Mouse (Mus musculus): Measurements from ENCODE around the gene AL607142.1. TPM values are rescaled to one million over a fixed set of nuclear protein-coding genes. Genes with fewer than 3 reads are reported as not detected.

AL607142.1 gene
- polyA plus RNA-seq, 1 experiment from 2014 or later: not detected

DNA sequence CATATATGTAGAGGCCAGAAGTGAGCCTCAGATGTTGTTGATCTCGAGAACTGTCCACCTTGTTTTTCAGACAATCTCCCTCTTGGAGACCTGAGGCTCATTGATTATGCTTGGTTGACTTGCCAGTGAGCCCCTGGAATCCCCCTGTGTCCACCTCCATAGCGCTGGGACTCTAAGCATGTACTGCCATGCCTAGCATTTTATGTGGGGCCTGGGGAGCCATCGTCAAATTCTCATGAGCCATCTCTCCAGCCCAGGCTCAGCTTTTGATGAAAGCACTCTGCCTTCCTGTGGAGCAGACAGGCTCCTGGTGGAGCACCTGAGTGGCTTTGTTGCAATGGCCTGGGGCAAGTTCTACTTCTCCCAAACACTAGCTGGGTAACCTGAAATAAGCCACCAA is 14.9 kb upstream of the AL607142.1 start:
- H3K4me2 ChIP-seq (replicated peaks; ENCODE audit: low read depth): no peak overlapping the region
- 91% methylated on average over 3 of the region's 3 CpGs for WGBS
- H3K27me3 ChIP-seq (ENCODE audit: control insufficient read depth, insufficient read depth, low read length): no peaks in the 10 kb centered on the region
- H3K9ac ChIP-seq (ENCODE audit: low read length): no peak overlapping the region
- H3K9me3 ChIP-seq (ENCODE audit: control insufficient read depth, low read length): no peaks in the 10 kb centered on the region
- DNase-seq (ENCODE audit: low spot score) (no peak), ATAC-seq (ENCODE audit: low FRiP score, low TSS enrichment) (no peak)
- TF ChIP-seq CTCF (IDR thresholded peaks at IDR 0.05; ENCODE audit: low read depth): no peak
- no peak for TF ChIP-seq EP300 (optimal IDR thresholded peaks at IDR 0.05)
- H3K4me3 ChIP-seq (ENCODE audit: low read depth, low read length): no peak overlapping the region
- no peaks in the 10 kb centered on the region for H3K36me3 ChIP-seq (ENCODE audit: control insufficient read depth, insufficient read depth, low read length)
- no peaks in the 10 kb centered on the region for H3K4me1 ChIP-seq (replicated peaks; ENCODE audit: control insufficient read depth, insufficient read depth)
- H3K27ac ChIP-seq (replicated peaks): no peak overlapping the region

DNA sequence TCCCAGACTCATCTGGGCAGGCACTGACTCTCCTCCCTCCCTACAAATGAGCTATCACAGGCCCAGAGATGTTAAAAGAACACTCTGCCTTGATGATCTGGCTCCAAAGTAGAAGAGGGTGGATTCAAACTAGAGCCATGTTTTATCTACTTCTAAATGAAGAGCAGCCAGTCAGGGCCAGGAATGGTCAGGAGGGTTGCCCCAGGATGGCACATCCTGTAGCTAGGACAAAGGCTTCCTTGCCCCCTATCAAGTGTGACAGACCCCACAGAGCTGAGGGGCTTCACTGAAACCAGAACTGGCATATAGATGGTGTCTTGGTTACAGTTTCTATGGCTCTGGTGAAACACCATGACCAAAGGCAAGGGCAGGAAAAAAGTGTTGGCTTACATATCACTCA is 12.3 kb upstream of the AL607142.1 start:
- Histone ChIP-seq H3K27ac (replicated peaks) (no peak overlapping the region), H3K9me3 (ENCODE audit: control insufficient read depth, low read length) (no peaks in the 10 kb centered on the region), H3K9ac (ENCODE audit: low read length) (no peak overlapping the region), H3K4me3 (ENCODE audit: low read depth, low read length) (no peak overlapping the region), H3K4me2 (replicated peaks; ENCODE audit: low read depth) (no peak overlapping the region), H3K27me3 (ENCODE audit: control insufficient read depth, insufficient read depth, low read length) (no peaks in the 10 kb centered on the region), H3K4me1 (replicated peaks; ENCODE audit: control insufficient read depth, insufficient read depth) (no peaks in the 10 kb centered on the region), H3K36me3 (ENCODE audit: control insufficient read depth, insufficient read depth, low read length) (no peaks in the 10 kb centered on the region)
- TF ChIP-seq CTCF (IDR thresholded peaks at IDR 0.05; ENCODE audit: low read depth): no peak
- TF ChIP-seq EP300 (optimal IDR thresholded peaks at IDR 0.05): no peak
- ATAC-seq (ENCODE audit: low FRiP score, low TSS enrichment) (no peak), DNase-seq (ENCODE audit: low spot score) (no peak)

DNA sequence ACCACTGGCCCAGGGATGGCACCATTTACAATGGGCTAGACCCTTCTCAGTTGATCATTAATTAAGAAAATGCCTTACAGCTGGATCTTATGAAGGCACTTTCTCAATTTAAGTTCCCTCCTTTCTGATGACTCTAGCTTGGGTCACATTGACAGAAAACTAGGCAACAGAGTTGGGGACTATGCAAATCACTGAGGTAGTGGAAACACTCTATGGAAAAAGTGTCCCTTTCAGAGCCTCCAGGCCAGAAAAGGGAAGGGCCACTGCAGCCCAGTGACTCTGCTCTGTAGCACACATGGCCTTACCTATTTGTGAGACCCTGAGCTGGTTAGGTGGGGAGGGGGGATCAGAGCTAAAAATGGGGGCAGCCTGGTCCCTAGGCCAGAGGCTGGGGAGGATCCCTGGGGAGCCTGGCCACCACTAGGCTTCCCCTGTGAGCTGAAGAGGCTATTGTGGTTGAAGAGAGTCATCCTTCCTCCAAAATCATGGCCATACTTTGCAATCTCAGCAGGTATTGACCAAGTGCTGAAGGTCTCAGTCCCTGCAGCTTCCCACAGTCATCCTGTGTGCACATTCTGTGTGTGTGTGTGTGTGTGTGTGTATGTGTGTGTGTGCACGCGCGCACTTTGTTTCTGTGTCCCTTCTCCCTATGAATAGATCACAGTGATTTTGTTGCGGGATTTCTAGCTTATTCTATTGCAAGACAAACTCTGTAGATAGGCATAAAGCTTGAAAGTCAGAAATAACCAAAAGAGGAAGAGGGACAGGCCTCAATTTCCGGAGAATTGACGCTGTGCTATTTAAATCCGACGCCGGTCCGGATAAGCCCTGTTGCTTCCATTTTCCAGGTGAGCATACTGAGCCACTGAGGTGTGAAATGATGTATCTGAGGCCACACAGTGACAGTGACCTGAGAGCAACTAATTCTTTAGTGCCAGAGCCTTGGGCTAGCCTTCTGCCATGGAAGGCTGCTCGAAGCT is 11.5 kb upstream of the AL607142.1 start:
- DNase-seq (ENCODE audit: low spot score): no peak
- WGBS: 86% methylated on average over 11 of the region's 11 CpGs

DNA sequence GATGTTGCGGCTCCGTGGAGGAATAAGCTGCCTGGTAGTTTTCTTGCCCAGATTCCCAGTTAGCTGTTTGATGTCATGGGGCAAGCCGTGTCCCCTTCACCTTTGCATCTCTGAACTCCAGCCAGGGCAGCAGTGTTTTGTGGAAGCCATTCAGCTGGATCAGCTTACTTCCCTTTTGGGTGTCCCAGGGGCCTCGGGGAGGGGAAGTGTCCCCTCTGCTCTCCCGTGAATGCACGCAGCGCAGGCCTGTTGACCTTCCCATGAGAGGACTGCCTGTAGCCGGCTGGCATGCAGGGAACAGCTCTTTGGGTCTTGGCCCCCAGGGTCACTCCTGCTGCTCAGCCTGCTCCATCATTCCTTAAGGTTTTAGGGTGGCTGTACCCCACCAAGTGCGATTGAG is 10.7 kb upstream of the AL607142.1 start:
- no peaks in the 10 kb centered on the region for H3K9me3 ChIP-seq (ENCODE audit: control insufficient read depth, low read length)
- H3K4me1 ChIP-seq (replicated peaks; ENCODE audit: control insufficient read depth, insufficient read depth): no peaks in the 10 kb centered on the region
- H3K4me3 ChIP-seq (ENCODE audit: low read depth, low read length): no peak overlapping the region
- H3K36me3 ChIP-seq (ENCODE audit: control insufficient read depth, insufficient read depth, low read length): no peaks in the 10 kb centered on the region
- H3K4me2 ChIP-seq (replicated peaks; ENCODE audit: low read depth): no peak overlapping the region
- 59% methylated on average over 9 of the region's 9 CpGs for WGBS
- no peak for DNase-seq (ENCODE audit: low spot score)
- no peaks in the 10 kb centered on the region for H3K27me3 ChIP-seq (ENCODE audit: control insufficient read depth, insufficient read depth, low read length)
- no peak overlapping the region for H3K9ac ChIP-seq (ENCODE audit: low read length)
- no peak for ATAC-seq (ENCODE audit: low FRiP score, low TSS enrichment)
- TF ChIP-seq EP300 (optimal IDR thresholded peaks at IDR 0.05) (no peak), CTCF (IDR thresholded peaks at IDR 0.05; ENCODE audit: low read depth) (no peak)
- no peak overlapping the region for H3K27ac ChIP-seq (replicated peaks)

More for the DNA sequence above, 11.5 kb upstream of the AL607142.1 start:
- Histone ChIP-seq H3K36me3 (ENCODE audit: control insufficient read depth, insufficient read depth, low read length) (no peaks in the 10 kb centered on the region), H3K4me2 (replicated peaks; ENCODE audit: low read depth) (no peak overlapping the region), H3K4me3 (ENCODE audit: low read depth, low read length) (no peak overlapping the region), H3K4me1 (replicated peaks; ENCODE audit: control insufficient read depth, insufficient read depth) (no peaks in the 10 kb centered on the region), H3K9ac (ENCODE audit: low read length) (no peak overlapping the region), H3K27ac (replicated peaks) (no peak overlapping the region), H3K9me3 (ENCODE audit: control insufficient read depth, low read length) (no peaks in the 10 kb centered on the region), H3K27me3 (ENCODE audit: control insufficient read depth, insufficient read depth, low read length) (no peaks in the 10 kb centered on the region)
- TF ChIP-seq EP300 (optimal IDR thresholded peaks at IDR 0.05) (no peak), CTCF (IDR thresholded peaks at IDR 0.05; ENCODE audit: low read depth) (no peak)
- ATAC-seq (ENCODE audit: low FRiP score, low TSS enrichment): no peak

DNA sequence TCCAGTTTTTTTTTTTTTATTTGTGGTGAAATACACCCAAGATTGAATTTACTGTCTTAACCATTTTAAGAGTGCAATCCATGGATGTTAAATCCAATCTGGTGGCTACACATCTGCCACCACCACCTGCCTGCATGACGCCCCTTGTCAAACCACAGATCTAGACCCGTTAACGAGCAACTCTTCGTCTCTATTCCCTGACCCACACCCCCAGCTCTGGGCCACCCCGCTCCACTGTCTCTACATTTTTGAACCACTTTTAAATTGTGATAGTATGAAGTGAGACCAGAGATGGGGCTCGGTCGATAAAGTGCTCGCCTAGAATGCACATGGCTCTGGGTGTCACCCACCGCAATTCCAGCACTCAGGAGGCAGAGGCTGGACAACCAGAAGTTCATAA is 8.3 kb upstream of the AL607142.1 start:
- no peak overlapping the region for H3K4me3 ChIP-seq (ENCODE audit: low read depth, low read length)
- DNase-seq (ENCODE audit: low spot score): no peak
- no peaks in the 10 kb centered on the region for H3K4me1 ChIP-seq (replicated peaks; ENCODE audit: control insufficient read depth, insufficient read depth)
- no peaks in the 10 kb centered on the region for H3K9me3 ChIP-seq (ENCODE audit: control insufficient read depth, low read length)
- 95% methylated on average over 9 of the region's 9 CpGs for WGBS
- no peak overlapping the region for H3K27ac ChIP-seq (replicated peaks)
- no peaks in the 10 kb centered on the region for H3K27me3 ChIP-seq (ENCODE audit: control insufficient read depth, insufficient read depth, low read length)
- no peak for ATAC-seq (ENCODE audit: low FRiP score, low TSS enrichment)
- H3K9ac ChIP-seq (ENCODE audit: low read length): no peak overlapping the region
- no peaks in the 10 kb centered on the region for H3K36me3 ChIP-seq (ENCODE audit: control insufficient read depth, insufficient read depth, low read length)
- no peak overlapping the region for H3K4me2 ChIP-seq (replicated peaks; ENCODE audit: low read depth)
- no peak for TF ChIP-seq CTCF (IDR thresholded peaks at IDR 0.05; ENCODE audit: low read depth)
- TF ChIP-seq EP300 (optimal IDR thresholded peaks at IDR 0.05): no peak

DNA sequence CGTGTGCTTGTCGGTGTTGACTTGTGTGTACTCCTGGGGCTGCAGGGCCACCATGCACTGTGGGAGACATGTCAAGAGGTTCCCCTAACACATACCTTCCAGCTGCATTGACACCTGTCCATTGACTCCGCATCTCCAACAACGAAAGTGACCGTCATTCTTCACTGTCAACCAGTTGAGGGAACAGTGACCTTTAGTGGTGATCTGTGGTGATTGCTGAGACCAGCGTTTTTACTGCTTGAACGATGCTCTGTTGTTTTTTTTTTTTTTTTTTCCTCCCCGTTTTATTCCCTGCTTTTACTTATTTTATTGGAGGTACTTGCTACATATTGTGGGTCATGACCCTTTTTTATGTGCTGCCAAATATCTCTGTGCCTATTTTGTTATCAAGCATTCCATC is 7.3 kb upstream of the AL607142.1 start:
- TF ChIP-seq EP300 (optimal IDR thresholded peaks at IDR 0.05) (no peak), CTCF (IDR thresholded peaks at IDR 0.05; ENCODE audit: low read depth) (0 out of 2 replicates have a peak, but pooled peaks have one; percentile 19)
- H3K4me1 ChIP-seq (replicated peaks; ENCODE audit: control insufficient read depth, insufficient read depth): no peaks in the 10 kb centered on the region
- no peaks in the 10 kb centered on the region for H3K27me3 ChIP-seq (ENCODE audit: control insufficient read depth, insufficient read depth, low read length)
- DNase-seq (ENCODE audit: low spot score) (no peak), ATAC-seq (ENCODE audit: low FRiP score, low TSS enrichment) (no peak)
- no peak overlapping the region for H3K9ac ChIP-seq (ENCODE audit: low read length)
- H3K9me3 ChIP-seq (ENCODE audit: control insufficient read depth, low read length): no peaks in the 10 kb centered on the region
- no peaks in the 10 kb centered on the region for H3K36me3 ChIP-seq (ENCODE audit: control insufficient read depth, insufficient read depth, low read length)
- H3K4me3 ChIP-seq (ENCODE audit: low read depth, low read length): no peak overlapping the region
- no peak overlapping the region for H3K4me2 ChIP-seq (replicated peaks; ENCODE audit: low read depth)
- WGBS: 79% methylated on average over 8 of the region's 8 CpGs
- H3K27ac ChIP-seq (replicated peaks): no peak overlapping the region
